Mouse (Mus musculus) liver, adult 2 months (tissue): ENCODE measurements around the gene Polr3b. TPM values are rescaled to one million over a fixed set of nuclear protein-coding genes. Genes with fewer than 3 reads are reported as not detected.

Source experiments
- DNase-seq: peaks from one replicate; pipeline ENCODE4 v3.0.0-alpha.2; 2011; ENCODE audit warnings: low read depth, low spot score; ENCODE audit errors: extremely low read depth
- H3K27ac ChIP-seq: fragments of 200-500 bp; replicated peaks from 2 replicates; pipeline ENCODE4 v1.5.1; 2012; ENCODE audit warnings: low read depth, mild to moderate bottlenecking, control low read depth, inconsistent platforms, low read length; ENCODE audit not compliant: insufficient read depth
- H3K27me3 ChIP-seq: fragments of 200-500 bp; 2 replicates; pipeline ENCODE4 v1.6.1; 2012; ENCODE audit warnings: mild to moderate bottlenecking, moderate library complexity, low read length, inconsistent platforms; ENCODE audit not compliant: control insufficient read depth, insufficient read depth
- H3K36me3 ChIP-seq: fragments of 200-500 bp; 2 replicates; pipeline ENCODE4 v1.6.1; 2012; ENCODE audit warnings: low read length, inconsistent platforms; ENCODE audit not compliant: control insufficient read depth, insufficient read depth
- H3K4me1 ChIP-seq: fragments of 200-500 bp; 2 replicates; pipeline ENCODE4 v1.6.1; 2011; ENCODE audit warnings: low read length; ENCODE audit not compliant: control insufficient read depth, insufficient read depth
- H3K4me3 ChIP-seq: fragments of 200-500 bp; 2 replicates; pipeline ENCODE4 v1.5.1; 2011; ENCODE audit warnings: low read depth, mild to moderate bottlenecking, control low read depth, low read length, moderate library complexity; ENCODE audit not compliant: insufficient read depth
- H3K79me2 ChIP-seq: fragments of 200-500 bp; 2 replicates; pipeline ENCODE4 v1.6.1; 2012; ENCODE audit warnings: inconsistent platforms, mild to moderate bottlenecking, low read length, moderate library complexity; ENCODE audit not compliant: control insufficient read depth, insufficient read depth
- H3K9ac ChIP-seq: fragments of 200-500 bp; 2 replicates; pipeline ENCODE4 v1.6.1; 2012; ENCODE audit warnings: low read depth, mild to moderate bottlenecking, control low read depth, inconsistent platforms, low read length
- CTCF ChIP-seq: fragments of 200-500 bp; IDR thresholded peaks from 2 replicates; pipeline ENCODE4 v1.5.1; 2011; ENCODE audit warnings: low read depth, low read length, control low read depth
- POLR2A ChIP-seq: fragments of 200-500 bp; IDR thresholded peaks from 2 replicates; pipeline ENCODE4 v1.6.1; 2011; ENCODE audit warnings: low read length, control low read depth; ENCODE audit not compliant: insufficient read depth; ENCODE audit errors: extremely low read depth
- WGBS: fragments of 180-500 bp; shearing (Covaris S2); methylation state at CpG from one replicate; pipeline ENCODE4 v1.1.7; 2018; 5-methylcytosine and 5-hydroxymethylcytosine counted together
- polyA plus RNA-seq: library from polyadenylated mRNA; depleted of rRNA; stranded (reverse); fragments of >200 nt; gene quantifications from 2 replicates; pipeline ENCODE4 v1.2.3, GENCODE M21; 2012
- total RNA-seq: library from RNA; depleted of rRNA; stranded (reverse); fragments of >200 nt; gene quantifications from 2 replicates; pipeline ENCODE4 v1.2.3, GENCODE M21; 2014

Polr3b gene
- total and polyA plus RNA-seq, 2 experiments: 2.7 to 10.7 TPM

- Histone ChIP-seq H3K27ac (no peak overlapping the region), H3K27me3 (no peaks in the 10 kb centered on the region)
Measured at GRCm38 (mm10) chr10:84590956-84591355, 31.1 kb upstream of the Polr3b start.

DNA sequence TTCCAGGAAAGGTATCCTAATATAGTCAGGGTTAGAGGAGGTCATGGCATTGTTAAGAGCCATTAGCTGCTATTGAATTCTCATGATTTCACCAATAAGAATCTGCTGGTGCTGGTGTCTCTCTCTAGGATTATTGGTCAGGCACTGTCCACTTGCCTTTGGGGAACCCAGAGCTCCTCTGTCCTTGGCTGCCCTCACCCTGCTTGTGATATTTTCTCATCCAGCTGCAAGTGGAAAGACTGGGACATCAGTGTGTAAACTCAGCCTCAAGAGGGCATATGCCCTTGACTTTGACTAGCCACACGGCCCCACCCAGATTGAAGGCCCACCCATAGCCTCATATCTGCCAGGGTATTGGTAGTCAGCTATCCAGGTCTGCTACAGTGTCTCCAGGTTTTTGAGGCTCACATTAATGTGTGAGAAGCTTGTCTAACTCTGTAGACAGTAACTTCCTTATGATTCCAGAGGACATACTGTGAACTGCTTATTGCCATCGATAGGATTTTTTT is 30.4 kb upstream of the Polr3b start:
- Histone ChIP-seq H3K4me1 (no peaks in the 10 kb centered on the region), H3K36me3 (peaks cover 82% of the 10 kb centered on the region), H3K9ac (no peak overlapping the region), H3K4me3 (no peak overlapping the region), H3K27me3 (no peaks in the 10 kb centered on the region), H3K79me2 (no peaks in the 10 kb centered on the region), H3K27ac (no peak overlapping the region)
- TF ChIP-seq CTCF (no peak), POLR2A (no peak)
- no peak for DNase-seq
- WGBS: 95% methylated on average over 2 of the region's 2 CpGs

More at GRCm38 (mm10) chr10:84590956-84591355, 31.1 kb upstream of the Polr3b start:
- Histone ChIP-seq H3K4me3 (no peak overlapping the region), H3K79me2 (no peaks in the 10 kb centered on the region), H3K4me1 (no peaks in the 10 kb centered on the region), H3K9ac (no peak overlapping the region), H3K36me3 (peaks cover 82% of the 10 kb centered on the region)
- 70% methylated on average over 14 of the region's 14 CpGs for WGBS
- TF ChIP-seq POLR2A (no peak), CTCF (no peak)
- DNase-seq: no peak

GRCm38 (mm10) chr10:84592745-84593144 is 29.3 kb upstream of the Polr3b start:
- Histone ChIP-seq H3K36me3 (peaks cover 81% of the 10 kb centered on the region), H3K4me3 (no peak overlapping the region), H3K27me3 (no peaks in the 10 kb centered on the region), H3K27ac (no peak overlapping the region), H3K9ac (no peak overlapping the region), H3K79me2 (no peaks in the 10 kb centered on the region), H3K4me1 (no peaks in the 10 kb centered on the region; the same call in none of the 2 replicates)
- WGBS: 87% methylated on average over 3 of the region's 3 CpGs
- no peak for DNase-seq
- no peak for TF ChIP-seq CTCF
- TF ChIP-seq POLR2A: no peak

DNA sequence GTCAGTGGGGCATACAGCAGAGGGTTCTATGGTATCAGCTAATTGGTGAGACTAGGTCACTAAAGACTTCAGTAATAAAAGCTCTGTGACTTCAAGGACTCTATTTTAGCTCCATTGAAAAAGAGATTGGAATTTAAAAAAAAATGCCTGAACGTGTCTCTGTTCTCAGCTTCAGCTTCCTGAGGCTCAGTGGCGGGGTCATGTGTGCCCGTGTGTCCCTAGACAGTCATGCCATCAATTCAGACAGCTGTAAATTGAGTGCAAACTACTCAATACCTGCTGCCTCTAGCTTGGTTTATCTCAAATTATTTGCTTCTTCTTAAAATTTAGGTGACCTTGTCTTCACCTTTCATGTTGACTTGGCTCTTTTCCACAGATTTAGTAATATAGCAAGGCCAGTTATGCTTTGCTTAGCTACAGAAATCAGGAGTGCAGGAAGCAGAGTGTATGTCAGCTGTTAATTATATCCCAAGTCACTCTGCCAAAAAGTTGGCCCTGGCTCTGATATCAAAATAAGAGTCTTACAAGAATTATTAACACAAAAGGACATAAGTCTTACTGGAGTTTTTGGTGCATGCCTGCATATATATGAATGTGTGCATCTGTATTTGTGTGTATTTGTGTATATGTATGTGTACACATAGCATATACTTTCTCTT is 24.8 kb upstream of the Polr3b start:
- peaks cover 72% of the 10 kb centered on the region for H3K36me3 ChIP-seq

DNA sequence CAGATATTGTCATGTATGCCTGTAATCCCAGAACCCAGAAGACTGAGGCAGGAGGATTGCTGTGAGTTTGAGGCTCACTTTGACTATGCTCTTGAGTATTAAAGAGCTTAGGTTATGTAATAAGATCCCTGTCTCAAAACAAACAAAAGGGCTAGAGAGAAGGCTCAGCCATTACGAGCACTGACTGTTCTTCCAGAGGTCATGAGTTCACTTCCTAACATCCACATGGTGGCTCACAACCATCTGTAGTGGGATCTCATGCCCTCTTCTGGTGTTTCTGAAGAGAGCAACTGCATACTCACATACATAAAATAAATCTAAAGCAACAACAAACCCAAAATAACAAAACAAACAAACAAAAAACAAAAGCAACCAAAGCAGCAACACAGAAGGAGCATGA is 23.9 kb upstream of the Polr3b start:
- WGBS: 6% methylated on average over 1 of the region's 1 CpGs
- Histone ChIP-seq H3K27ac (0 out of 2 replicates have a peak overlapping the region, but pooled peaks have one; percentile 39), H3K4me3 (no peak overlapping the region), H3K27me3 (no peaks in the 10 kb centered on the region), H3K4me1 (peaks cover 1% of the 10 kb centered on the region), H3K36me3 (peaks cover 71% of the 10 kb centered on the region), H3K9ac (no peak overlapping the region), H3K79me2 (no peaks in the 10 kb centered on the region; the same call in 1 of the 2 replicates)
- no peak for TF ChIP-seq POLR2A
- no peak for TF ChIP-seq CTCF
- peak; percentile 55 for DNase-seq

More for the DNA sequence above, 24.8 kb upstream of the Polr3b start:
- peak; percentile 32 for DNase-seq
- Histone ChIP-seq H3K9ac (no peak overlapping the region), H3K4me1 (peaks cover 1% of the 10 kb centered on the region), H3K79me2 (no peaks in the 10 kb centered on the region; the same call in 1 of the 2 replicates), H3K27me3 (no peaks in the 10 kb centered on the region), H3K27ac (peak overlapping the region; percentile 40), H3K4me3 (no peak overlapping the region)
- 54% methylated on average over 3 of the region's 3 CpGs for WGBS
- TF ChIP-seq CTCF (no peak), POLR2A (no peak)

GRCm38 (mm10) chr10:84600136-84600535 is 22.0 kb upstream of the Polr3b start:
- no peak overlapping the region for H3K4me3 ChIP-seq
- no peak for DNase-seq
- peaks cover 1% of the 10 kb centered on the region for H3K4me1 ChIP-seq
- TF ChIP-seq POLR2A (no peak), CTCF (no peak)
- H3K27ac ChIP-seq: no peak overlapping the region
- no peak overlapping the region for H3K9ac ChIP-seq
- no peaks in the 10 kb centered on the region for H3K27me3 ChIP-seq
- H3K36me3 ChIP-seq: peaks cover 69% of the 10 kb centered on the region
- 85% methylated on average over 6 of the region's 6 CpGs for WGBS
- H3K79me2 ChIP-seq: no peaks in the 10 kb centered on the region; the same call in 1 of the 2 replicates
